Mouse (Mus musculus) olfactory bulb, adult 2 months (tissue): Measurements from ENCODE around the gene Manba. TPM values are rescaled to one million over a fixed set of nuclear protein-coding genes. Genes with fewer than 3 reads are reported as not detected.

Experiments used
- H3K27ac ChIP-seq: fragments of 200-500 bp; 2 replicates; pipeline ENCODE4 v1.5.1; 2012; ENCODE audit warnings: low read depth, low read length; ENCODE audit not compliant: insufficient read depth
- H3K4me1 ChIP-seq: fragments of 200-500 bp; 2 replicates; pipeline ENCODE4 v1.6.1; 2012; ENCODE audit warnings: low read length; ENCODE audit not compliant: control insufficient read depth, insufficient read depth
- H3K4me3 ChIP-seq: fragments of 200-500 bp; 2 replicates; pipeline ENCODE4 v1.5.1; 2012; ENCODE audit warnings: mild to moderate bottlenecking, low read depth, low read length, moderate library complexity; ENCODE audit not compliant: insufficient read depth
- CTCF ChIP-seq: fragments of 200-500 bp; IDR thresholded peaks from 2 replicates; pipeline ENCODE4 v1.5.1; 2012; ENCODE audit warnings: low read depth, mild to moderate bottlenecking, low read length, moderate library complexity; ENCODE audit not compliant: insufficient read depth
- POLR2A ChIP-seq: fragments of 200-500 bp; IDR thresholded peaks from 2 replicates; pipeline ENCODE4 v1.6.1; 2012; ENCODE audit warnings: mild to moderate bottlenecking, low read depth, low read length, moderate library complexity; ENCODE audit not compliant: insufficient read depth
- WGBS: fragments of 180-500 bp; shearing (Covaris S2); methylation state at CpG from one replicate; pipeline ENCODE4 v1.1.7; 2018; 5-methylcytosine and 5-hydroxymethylcytosine counted together
- polyA plus RNA-seq: library from polyadenylated mRNA; stranded (reverse); fragments of >200 nt; gene quantifications from 2 replicates; pipeline ENCODE4 v1.2.4, GENCODE M21; 2012; ENCODE audit warnings: low replicate concordance; ENCODE audit not compliant: missing spikeins, insufficient read depth, insufficient read length

The Manba gene
- polyA plus RNA-seq, 1 experiment, result not detected

- 24% methylated on average over 3 of the region's 3 CpGs for WGBS
Measured at GRCm38 (mm10) chr3:135610221-135610620, 124.8 kb downstream of the Manba start.

GRCm38 (mm10) chr3:135614376-135614775 lies 129.0 kb downstream of the Manba start:
- 79% methylated on average over 3 of the region's 3 CpGs for WGBS

More at GRCm38 (mm10) chr3:135610221-135610620, 124.8 kb downstream of the Manba start:
- TF ChIP-seq CTCF (no peak), POLR2A (no peak)
- Histone ChIP-seq H3K4me1 (peaks cover 5% of the 10 kb centered on the region), H3K4me3 (no peak overlapping the region), H3K27ac (no peak overlapping the region)

GRCm38 (mm10) chr3:135616730-135617129 lies 131.3 kb downstream of the Manba start:
- WGBS, result 88% methylated on average over 7 of the region's 7 CpGs
- Histone ChIP-seq H3K4me1 (no peaks in the 10 kb centered on the region), H3K27ac (no peak overlapping the region), H3K4me3 (no peak overlapping the region)
- TF ChIP-seq CTCF, result no peak
- no peak for TF ChIP-seq POLR2A

More at GRCm38 (mm10) chr3:135614376-135614775, 129.0 kb downstream of the Manba start:
- Histone ChIP-seq H3K4me3 (no peak overlapping the region), H3K4me1 (peaks cover 5% of the 10 kb centered on the region), H3K27ac (no peak overlapping the region)
- TF ChIP-seq POLR2A (no peak), CTCF (no peak)

Other genes with a start within 250 kb of the Manba start
- gene Bdh2, start 204.4 kb upstream of the Manba start, polyA plus RNA-seq, result not detected in 2 replicates
- gene Slc9b2, start 177.9 kb upstream of the Manba start, polyA plus RNA-seq, result not detected in 2 replicates
- gene Slc9b1, start 137.6 kb upstream of the Manba start, polyA plus RNA-seq, result not detected in 2 replicates
- gene Cisd2, start 61.7 kb upstream of the Manba start, polyA plus RNA-seq, result not detected in 2 replicates
- gene Ube2d3, start 47.5 kb upstream of the Manba start, polyA plus RNA-seq, result 60.9 and 109 TPM in 2 replicates
- not detected in 2 replicates for gene Nfkb1, start 205.9 kb downstream of the Manba start, polyA plus RNA-seq